Mouse (Mus musculus) layer of hippocampus, adult 2 months (tissue): ENCODE measurements around the gene Ykt6. TPM values are rescaled to one million over a fixed set of nuclear protein-coding genes. Genes with fewer than 3 reads are reported as not detected.
A peak's percentile ranks its signal among the peaks of the same experiment; 100 is the strongest.
"Not testable (repeated sequence)": the region's sequence is repeated elsewhere in the genome, so short reads cannot be mapped to it uniquely, and the experiment has no call there.

Source experiments
- DNase-seq, 2 experiments: peaks; one replicate each; pipeline ENCODE4 v3.0.0; 2022; ENCODE audit warnings: low spot score in 2 of 2
- H3K27ac ChIP-seq: fragments of 200-600 bp; 2 replicates; pipeline ENCODE4 v1.8.1; 2022
- H3K4me3 ChIP-seq: fragments of 200-600 bp; 2 replicates; pipeline ENCODE4 v1.8.1; 2022; ENCODE audit warnings: mild to moderate bottlenecking
- CTCF ChIP-seq: fragments of 200-600 bp; conservative IDR thresholded peaks from 2 replicates; pipeline ENCODE4 v1.8.1; 2022; ENCODE audit warnings: antibody characterized with exemption, mild to moderate bottlenecking, moderate library complexity
- total RNA-seq, 2 experiments: library from RNA; stranded (reverse); gene quantifications; 2 replicates each; pipeline ENCODE4 v1.2.3; 2021

Gene Ykt6
- total RNA-seq, 2 experiments from 2014 or later: 63.4 to 71.4 TPM

- DNase-seq: no peak
- H3K4me3 ChIP-seq: no peak overlapping the region
- H3K27ac ChIP-seq: no peak overlapping the region
- no peak for TF ChIP-seq CTCF
These were observed 35.1 kb upstream of the Ykt6 start for GRCm38 (mm10) chr11:5920323-5920960.

GRCm38 (mm10) chr11:5924699-5925098 lies 30.8 kb upstream of the Ykt6 start:
- H3K4me3 ChIP-seq: no peak overlapping the region
- DNase-seq: no peak
- TF ChIP-seq CTCF: no peak
- H3K27ac ChIP-seq: no peak overlapping the region

- no peak for DNase-seq
These were observed 28.7 kb upstream of the Ykt6 start for GRCm38 (mm10) chr11:5926696-5927220.

GRCm38 (mm10) chr11:5930578-5930977 lies 24.9 kb upstream of the Ykt6 start:
- no peak for DNase-seq
- H3K27ac ChIP-seq: no peak overlapping the region
- H3K4me3 ChIP-seq: no peak overlapping the region
- no peak for TF ChIP-seq CTCF

More at GRCm38 (mm10) chr11:5926696-5927220, 28.7 kb upstream of the Ykt6 start:
- Histone ChIP-seq H3K4me3 (no peak overlapping the region), H3K27ac (no peak overlapping the region)
- no peak for TF ChIP-seq CTCF

- not testable (repeated sequence) for H3K4me3 ChIP-seq, H3K27ac ChIP-seq, DNase-seq
- peak; percentile 58 for TF ChIP-seq CTCF
These were observed 23.5 kb upstream of the Ykt6 start for GRCm38 (mm10) chr11:5931947-5932346.

- DNase-seq, H3K27ac ChIP-seq: not testable (repeated sequence)
These were observed 21.0 kb upstream of the Ykt6 start for GRCm38 (mm10) chr11:5934531-5934930.

GRCm38 (mm10) chr11:5942966-5943365 lies 12.5 kb upstream of the Ykt6 start:
- DNase-seq: no peak
- H3K27ac ChIP-seq: no peak overlapping the region
- H3K4me3 ChIP-seq: no peak overlapping the region

More at GRCm38 (mm10) chr11:5934531-5934930, 21.0 kb upstream of the Ykt6 start:
- H3K4me3 ChIP-seq: not testable (repeated sequence)

GRCm38 (mm10) chr11:5945096-5945495 lies 10.4 kb upstream of the Ykt6 start:
- TF ChIP-seq CTCF: 0 out of 2 replicates have a peak, but pooled peaks have one; percentile 9
- DNase-seq: no peak
- H3K27ac ChIP-seq: no peak overlapping the region
- H3K4me3 ChIP-seq: no peak overlapping the region

More at GRCm38 (mm10) chr11:5942966-5943365, 12.5 kb upstream of the Ykt6 start:
- no peak for TF ChIP-seq CTCF

- TF ChIP-seq CTCF: no peak
- H3K27ac ChIP-seq: no peak overlapping the region
- H3K4me3 ChIP-seq: no peak overlapping the region
- DNase-seq: no peak
These were observed 7.7 kb upstream of the Ykt6 start for GRCm38 (mm10) chr11:5947796-5948195.

- Histone ChIP-seq H3K4me3 (no peak overlapping the region), H3K27ac (no peak overlapping the region)
- no peak for TF ChIP-seq CTCF
- DNase-seq: no peak
These were observed 6.8 kb upstream of the Ykt6 start for GRCm38 (mm10) chr11:5948546-5949250.

- H3K4me3 ChIP-seq: no peak within 1 kb of the TSS
- peak within 1 kb of the TSS; percentile 39 for H3K27ac ChIP-seq
- DNase-seq: no peak
- no peak for TF ChIP-seq CTCF
These were observed 5.7 kb upstream of the Ykt6 start, which contains the start of gene Gck for GRCm38 (mm10) chr11:5949586-5950352. Gck (minus strand) TSS chr11:5950081.

GRCm38 (mm10) chr11:5952501-5952900 lies 3.0 kb upstream of the Ykt6 start:
- Histone ChIP-seq H3K27ac (no peak overlapping the region), H3K4me3 (no peak overlapping the region)
- DNase-seq: no peak
- TF ChIP-seq CTCF: no peak
